Mouse (Mus musculus): ENCODE data around the gene Myoc. TPM values are rescaled to one million over a fixed set of nuclear protein-coding genes. Genes with fewer than 3 reads are reported as not detected.

The Myoc gene
- total RNA-seq, 1 experiment from 2014 or later, result 1.2 TPM

DNA sequence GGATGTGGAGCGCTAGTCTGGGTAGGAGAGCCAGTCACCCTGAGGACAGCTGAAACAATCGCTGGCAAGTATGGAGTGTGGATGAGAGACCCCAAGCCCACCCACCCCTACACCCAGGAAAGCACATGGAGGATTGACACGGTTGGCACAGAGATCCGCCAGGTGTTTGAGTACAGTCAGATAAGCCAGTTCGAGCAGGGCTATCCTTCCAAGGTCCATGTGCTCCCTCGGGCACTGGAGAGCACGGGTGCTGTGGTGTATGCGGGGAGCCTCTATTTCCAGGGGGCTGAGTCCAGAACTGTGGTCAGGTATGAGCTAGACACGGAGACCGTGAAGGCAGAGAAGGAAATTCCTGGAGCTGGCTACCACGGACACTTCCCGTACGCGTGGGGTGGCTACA is 9.5 kb downstream of the Myoc start:
- DNase-seq, result no peak

DNA sequence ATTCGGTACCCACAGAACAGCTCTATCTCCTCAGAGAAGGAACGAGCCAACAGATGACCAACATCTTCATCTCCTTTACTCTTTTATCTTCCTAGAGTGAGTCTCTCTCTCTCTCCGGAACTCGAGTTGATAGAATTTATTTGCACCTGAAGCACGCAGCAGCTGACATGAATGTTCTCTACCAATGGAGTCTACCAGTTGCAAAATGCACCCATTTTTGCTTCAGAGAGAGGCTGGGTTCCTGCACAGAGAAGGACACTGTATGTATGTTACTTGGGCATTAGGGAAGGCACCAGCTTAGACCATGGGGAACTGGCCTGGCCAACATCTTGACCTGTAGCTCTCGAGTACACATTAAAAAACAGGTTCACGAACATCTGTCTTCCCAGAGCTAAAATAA is 19.2 kb downstream of the Myoc start, which contains the start of gene Myocos:
Gene Myocos, minus strand, starts transcription at position 101 of the 400 bp plus-strand sequence.
- DNase-seq, result no peak

DNA sequence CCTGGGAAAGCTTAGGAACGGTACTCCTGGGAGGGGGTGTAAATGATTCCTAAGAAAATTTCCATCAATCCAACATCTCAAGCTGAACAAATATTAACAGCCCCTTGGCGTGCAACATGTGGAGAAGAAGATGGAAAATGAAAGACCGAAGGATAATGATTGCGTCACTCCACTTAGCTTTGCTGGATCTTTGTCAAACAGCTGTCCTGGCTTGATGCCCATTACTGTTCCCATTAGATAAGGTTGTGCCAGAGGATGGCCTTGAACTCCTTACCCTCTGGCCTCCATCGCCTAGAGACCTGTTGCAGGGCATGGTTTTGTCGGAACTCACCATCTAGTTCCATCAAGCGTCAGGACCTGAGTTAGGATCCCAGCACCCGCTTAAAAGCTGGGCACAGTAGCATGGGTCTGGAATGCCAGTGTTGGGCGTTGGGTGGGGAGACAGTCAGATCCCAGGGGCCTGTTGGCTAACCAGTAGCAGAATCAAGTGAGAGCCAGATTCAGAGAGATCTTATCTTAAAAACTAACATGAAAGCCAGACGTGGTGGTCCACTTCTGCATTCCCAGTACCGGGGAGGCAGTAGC is 21.4 kb downstream of the Myoc start:
- peak; percentile 23 for DNase-seq

DNA sequence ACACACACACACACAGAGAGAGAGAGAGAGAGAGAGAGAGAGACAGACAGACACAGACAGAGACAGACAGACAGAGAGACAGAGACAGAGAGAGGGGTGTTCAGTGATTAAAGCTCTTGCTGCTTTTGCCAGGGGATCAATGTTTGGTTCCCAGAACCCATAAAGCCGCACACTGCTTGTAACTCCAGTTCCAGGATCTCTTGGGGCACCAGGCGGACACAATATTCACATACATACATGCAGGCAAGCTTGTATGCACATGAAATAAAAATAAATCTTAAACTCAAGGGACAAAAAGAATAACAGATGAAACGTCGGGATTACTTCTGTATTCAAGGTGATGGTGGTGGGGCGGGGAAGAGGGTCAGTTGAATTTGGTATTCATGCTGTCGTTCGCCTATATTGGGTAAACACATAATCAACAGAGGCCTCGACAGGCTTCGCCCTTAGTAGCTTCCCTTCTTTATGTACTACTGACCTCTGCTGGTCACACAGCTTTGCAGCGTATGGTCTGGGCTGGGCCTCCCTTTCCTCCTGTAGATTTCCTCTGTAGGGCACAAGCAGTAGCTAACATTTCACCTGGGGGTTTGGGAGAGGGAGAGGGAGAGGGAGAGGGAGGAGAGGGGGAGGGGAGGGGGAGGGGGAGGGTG is 26.0 kb downstream of the Myoc start:
- DNase-seq, result peak; percentile 66

DNA sequence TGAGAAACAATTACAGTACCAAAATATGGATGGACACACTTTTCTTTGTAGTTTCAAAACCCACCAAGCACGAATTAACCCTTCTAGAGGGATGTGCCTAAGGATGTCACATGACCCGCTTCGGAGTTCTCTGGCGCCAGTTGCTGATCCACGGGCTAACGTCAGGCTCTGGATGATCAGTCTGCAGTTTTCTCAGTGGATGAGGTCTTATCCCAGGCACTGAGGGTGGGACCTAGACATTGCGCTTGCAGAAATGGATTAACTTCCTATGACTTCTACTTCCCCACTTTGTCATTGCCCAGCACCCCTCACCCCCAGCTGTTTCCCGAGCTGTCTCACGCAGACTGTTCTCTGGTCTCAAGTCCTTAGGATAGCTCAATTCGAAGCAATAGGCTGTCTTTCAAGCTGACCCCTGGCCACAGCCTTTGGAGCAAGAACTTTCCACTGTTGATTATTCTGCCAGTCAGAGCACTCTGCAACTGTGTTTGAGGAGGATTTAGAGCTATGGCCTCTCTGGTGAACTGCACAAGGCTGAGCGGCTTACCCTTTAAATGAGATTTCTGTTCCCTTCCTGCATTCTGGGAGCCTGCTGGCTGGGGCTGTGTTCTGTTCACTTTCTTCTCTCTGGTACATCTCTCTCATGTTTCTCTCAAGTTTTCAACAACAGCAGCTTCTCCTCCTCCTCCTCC is 26.7 kb downstream of the Myoc start:
- no peak for DNase-seq

DNA sequence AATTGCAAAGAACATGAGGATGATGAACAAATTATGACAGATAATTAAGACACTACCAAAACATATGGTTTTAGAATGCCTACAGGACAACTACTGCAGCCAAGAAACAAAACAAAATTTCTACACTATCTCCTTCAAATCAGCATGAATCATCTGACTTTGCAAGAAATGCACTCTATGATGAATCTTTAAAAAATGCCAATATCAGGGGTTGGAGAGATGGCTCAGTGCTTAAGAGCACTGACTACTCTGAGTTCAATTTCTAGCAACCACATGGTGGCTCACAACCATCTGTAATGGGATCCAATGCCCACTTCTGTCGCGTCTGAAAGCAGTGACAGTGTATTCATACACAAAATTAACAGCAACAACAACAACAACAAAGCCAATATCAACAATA is 54.8 kb downstream of the Myoc start:
- no peak for DNase-seq

DNA sequence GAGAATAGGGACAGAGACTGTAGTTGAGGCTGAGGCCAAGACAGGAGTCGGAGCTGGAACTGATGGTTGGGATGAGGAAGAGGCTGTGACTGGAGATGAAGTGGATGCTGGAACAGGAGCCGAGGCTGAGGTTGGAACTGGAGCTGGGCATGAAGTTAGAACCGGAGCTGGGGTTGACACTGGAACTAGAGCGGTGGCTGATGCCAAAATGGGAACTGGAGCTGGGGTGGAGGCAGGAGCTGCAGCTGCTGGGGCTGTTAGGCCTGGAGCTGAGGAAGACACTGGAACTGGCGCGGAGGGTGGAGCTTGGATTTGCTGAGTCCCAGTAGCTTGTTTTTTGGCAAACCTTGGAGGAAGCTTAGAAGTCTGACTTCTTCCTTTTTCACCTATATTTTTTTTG is 58.9 kb downstream of the Myoc start:
- DNase-seq, result no peak

Small RNA genes lying within 50 kb of the gene (microRNA-seq; reads per million reads assigned to microRNA genes)
- gene Gm27616, result 0 to 0.36 reads per million in 2 experiments

Other genes starting within 250 kb of the Myoc start
- 13.4 and 14.4 TPM in 2 replicates for gene Dnm3, start 161.1 kb upstream of the Myoc start, total RNA-seq (2021)
- 15.8 and 18.8 TPM in 2 replicates for gene Mettl13, start 90.6 kb upstream of the Myoc start, total RNA-seq (2021)
- 38.0 and 38.6 TPM in 2 replicates for gene Vamp4, start 68.6 kb upstream of the Myoc start, total RNA-seq (2021)
- gene Myocos, start 19.1 kb downstream of the Myoc start, total RNA-seq (2021), result not detected in 2 replicates
- gene Prrc2c, start 101.4 kb downstream of the Myoc start, total RNA-seq (2021), result 139 and 183 TPM in 2 replicates
- 0.70 and 0.71 TPM in 2 replicates for gene Fmo4, start 174.8 kb downstream of the Myoc start, total RNA-seq (2021)
- gene Fmo1, start 227.5 kb downstream of the Myoc start, total RNA-seq (2021), result 245 and 265 TPM in 2 replicates